Mouse (Mus musculus) mature B cell (primary cell): ENCODE measurements around the gene Pde6d.

Source experiments
- in situ Hi-C: fragments of 300-500 bp; cut with MboI; formaldehyde crosslinking; loops from 2 replicates; pipeline ENCODE4 v1.14.3; 2019

Gene Pde6d

GRCm38 (mm10) chr1:86569292-86569860 is 13.1 kb downstream of the Pde6d start:
- in situ Hi-C loops = no loop called here

GRCm38 (mm10) chr1:86568409-86568808 is 14.0 kb downstream of the Pde6d start:
- in situ Hi-C loops = no loop called here

GRCm38 (mm10) chr1:86562663-86563062 is 19.8 kb downstream of the Pde6d start:
- in situ Hi-C loops = no loop called here

- in situ Hi-C loops = no loop called here
Measured at GRCm38 (mm10) chr1:86559232-86559631, 23.2 kb downstream of the Pde6d start.

GRCm38 (mm10) chr1:86557872-86558271 is 24.6 kb downstream of the Pde6d start:
- in situ Hi-C loops = no loop called here

GRCm38 (mm10) chr1:86555665-86556064 is 26.8 kb downstream of the Pde6d start:
- in situ Hi-C loops = no loop called here

GRCm38 (mm10) chr1:86551877-86552276 is 30.6 kb downstream of the Pde6d start:
- in situ Hi-C loops = no loop called here

GRCm38 (mm10) chr1:86551299-86551698 is 31.1 kb downstream of the Pde6d start:
- in situ Hi-C loops = no loop called here

GRCm38 (mm10) chr1:86546797-86547196 is 35.6 kb downstream of the Pde6d start:
- in situ Hi-C loops = no loop called here

GRCm38 (mm10) chr1:86542584-86542983 is 39.8 kb downstream of the Pde6d start:
- in situ Hi-C loops = no loop called here

GRCm38 (mm10) chr1:86539583-86539982 is 42.8 kb downstream of the Pde6d start:
- in situ Hi-C loops = loop anchor here (5.0 kb wide), 1 partner anchor 37 kb away; no protein-coding TSS in a partner anchor

GRCm38 (mm10) chr1:86538383-86538782 is 44.0 kb downstream of the Pde6d start:
- in situ Hi-C loops = loop anchor here (5.0 kb wide), 1 partner anchor 36 kb away; no protein-coding TSS in a partner anchor

- in situ Hi-C loops = loop anchor here (5.0 kb wide), 1 partner anchor 91 kb away; no protein-coding TSS in a partner anchor
Measured at GRCm38 (mm10) chr1:86533411-86534130, 48.9 kb downstream of the Pde6d start.

- in situ Hi-C loops = loop anchor here (5.0 kb wide), 1 partner anchor 90 kb away; no protein-coding TSS in a partner anchor
Measured at GRCm38 (mm10) chr1:86532362-86533051, 49.9 kb downstream of the Pde6d start.

- in situ Hi-C loops = loop anchor here (5.0 kb wide), 1 partner anchor 89 kb away; no protein-coding TSS in a partner anchor
Measured at GRCm38 (mm10) chr1:86531547-86532321, 50.7 kb downstream of the Pde6d start.

GRCm38 (mm10) chr1:86530871-86531546 is 51.4 kb downstream of the Pde6d start:
- in situ Hi-C loops = loop anchor here (5.0 kb wide), 1 partner anchor 89 kb away; no protein-coding TSS in a partner anchor

GRCm38 (mm10) chr1:86529590-86529989 is 52.8 kb downstream of the Pde6d start:
- in situ Hi-C loops = no loop called here

- in situ Hi-C loops = no loop called here
Measured at GRCm38 (mm10) chr1:86528571-86529180, 53.8 kb downstream of the Pde6d start.

GRCm38 (mm10) chr1:86527599-86528486 is 54.6 kb downstream of the Pde6d start:
- in situ Hi-C loops = no loop called here
